Mouse (Mus musculus): ENCODE measurements at regions not wholly inside any gene's neighbourhood (a gene's known extent, or its start where the extent isn't known, plus 50 kb on each side); places are given as distances from the start of the nearest gene placed in this dataset.

- no peaks in the 10 kb centered on the region for H3K36me3 ChIP-seq (ENCODE audit: control insufficient read depth, insufficient read depth)
- TF ChIP-seq CEBPB (IDR thresholded peaks at IDR 0.05; ENCODE audit: low read depth) (no peak), FOSL1 (IDR thresholded peaks at IDR 0.05; ENCODE audit: insufficient read depth, low read length, poor library complexity, severe bottlenecking) (no peak), MYOD1 (IDR thresholded peaks at IDR 0.05; ENCODE audit: control insufficient read depth, insufficient read length, low read depth) (no peak), MYOG (IDR thresholded peaks at IDR 0.05; ENCODE audit: control insufficient read depth, extremely low read depth, insufficient read length) (no peak), MAX (IDR thresholded peaks at IDR 0.05) (no peak), CTCF (IDR thresholded peaks at IDR 0.05; ENCODE audit: control insufficient read depth, insufficient read depth, insufficient read length) (no peak), USF1 (IDR thresholded peaks at IDR 0.05; ENCODE audit: low read depth) (no peak)
- no peak overlapping the region for H3K4me3 ChIP-seq (ENCODE audit: insufficient read depth, poor library complexity, severe bottlenecking)
- H3K79me2 ChIP-seq (ENCODE audit: control insufficient read depth, insufficient read depth), result no peaks in the 10 kb centered on the region
- no peak overlapping the region for H3ac ChIP-seq (ENCODE audit: control insufficient read depth, insufficient read length, low read depth)
- no peaks in the 10 kb centered on the region for H3K79me3 ChIP-seq (ENCODE audit: low read depth)
- peaks cover 3% of the 10 kb centered on the region for H3K27me3 ChIP-seq (ENCODE audit: control insufficient read depth, insufficient read depth, insufficient read length)
Measured at GRCm38 (mm10) chr14:62035416-62035815, 257.0 kb upstream of the Rnaseh2b start.

- Histone ChIP-seq H3K4me3 (ENCODE audit: insufficient read depth, poor library complexity, severe bottlenecking) (no peak overlapping the region), H3K36me3 (ENCODE audit: control insufficient read depth, insufficient read depth) (no peaks in the 10 kb centered on the region), H3ac (ENCODE audit: control insufficient read depth, insufficient read length, low read depth) (no peak overlapping the region), H3K79me3 (ENCODE audit: low read depth) (no peaks in the 10 kb centered on the region), H3K27me3 (ENCODE audit: control insufficient read depth, insufficient read depth, insufficient read length) (peaks cover 3% of the 10 kb centered on the region), H3K79me2 (ENCODE audit: control insufficient read depth, insufficient read depth) (no peaks in the 10 kb centered on the region)
- TF ChIP-seq MYOG (IDR thresholded peaks at IDR 0.05; ENCODE audit: control insufficient read depth, extremely low read depth, insufficient read length) (no peak), CEBPB (IDR thresholded peaks at IDR 0.05; ENCODE audit: low read depth) (no peak), FOSL1 (IDR thresholded peaks at IDR 0.05; ENCODE audit: insufficient read depth, low read length, poor library complexity, severe bottlenecking) (no peak), USF1 (IDR thresholded peaks at IDR 0.05; ENCODE audit: low read depth) (no peak), MAX (IDR thresholded peaks at IDR 0.05) (no peak), MYOD1 (IDR thresholded peaks at IDR 0.05; ENCODE audit: control insufficient read depth, insufficient read length, low read depth) (no peak), CTCF (IDR thresholded peaks at IDR 0.05; ENCODE audit: control insufficient read depth, insufficient read depth, insufficient read length) (no peak)
Measured at GRCm38 (mm10) chr14:62037514-62037913, 254.9 kb upstream of the Rnaseh2b start.

DNA sequence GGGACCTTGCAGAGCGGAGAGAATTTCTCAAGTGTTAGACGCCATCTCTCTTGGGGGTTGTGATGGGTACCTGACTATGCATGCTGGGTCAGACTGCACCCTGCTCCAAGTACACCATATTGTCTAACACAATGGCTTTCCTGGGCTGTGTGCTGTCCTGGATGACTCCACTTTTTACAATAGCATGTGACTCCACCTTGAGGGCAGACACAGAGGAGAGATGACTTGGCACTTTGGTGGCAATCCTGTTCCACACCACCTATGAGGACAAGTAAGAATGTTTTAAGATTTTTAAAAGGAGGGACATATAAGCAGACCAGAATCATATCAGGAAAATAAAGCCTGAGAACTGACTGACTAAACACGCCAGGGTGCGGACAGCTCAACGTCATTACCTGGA lies 254.5 kb upstream of the Rnaseh2b start:
- H3ac ChIP-seq (ENCODE audit: control insufficient read depth, insufficient read length, low read depth), result no peak overlapping the region
- no peak overlapping the region for H3K4me3 ChIP-seq (ENCODE audit: insufficient read depth, poor library complexity, severe bottlenecking)

DNA sequence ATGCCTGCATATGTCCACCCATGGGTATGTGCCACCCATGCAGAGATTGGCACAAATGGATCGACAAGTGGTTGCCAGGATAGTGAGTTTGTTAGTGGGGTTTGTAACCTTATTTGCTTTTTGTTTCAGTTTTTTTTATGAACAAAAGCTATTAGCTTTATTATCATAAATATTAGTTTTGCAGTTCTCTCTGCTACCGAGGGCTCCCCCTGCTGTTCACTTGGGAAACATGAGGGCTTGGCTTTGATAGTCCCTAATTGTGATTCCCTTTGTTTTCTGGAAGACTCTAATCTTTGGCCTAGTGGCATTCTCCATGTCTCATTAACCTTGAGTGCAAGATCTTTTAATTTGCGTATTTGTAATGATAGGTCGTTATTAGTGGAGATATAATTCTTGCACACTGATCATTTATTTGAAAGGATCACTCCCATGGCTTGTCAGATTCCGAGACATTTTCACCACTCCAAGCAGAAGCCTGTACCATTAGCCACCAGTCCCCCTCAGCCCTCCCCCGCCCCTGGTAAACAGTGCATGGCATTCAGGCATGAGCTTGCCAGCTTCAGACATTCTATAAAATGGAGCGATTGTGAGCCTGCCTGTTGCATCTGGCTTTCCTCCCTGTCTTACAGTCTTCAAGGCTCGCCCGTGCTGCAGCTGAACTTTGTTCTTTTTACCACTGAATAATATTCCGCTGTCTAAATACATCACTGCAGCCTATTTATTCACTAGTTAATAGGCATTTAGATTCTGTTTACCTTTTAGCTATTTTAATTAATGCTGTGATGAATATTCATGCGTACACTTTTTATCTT lies 249.9 kb upstream of the Rnaseh2b start:
- H3K27me3 ChIP-seq (ENCODE audit: control insufficient read depth, insufficient read depth, insufficient read length), result no peaks in the 10 kb centered on the region
- H3K79me3 ChIP-seq (ENCODE audit: low read depth), result no peaks in the 10 kb centered on the region
- no peak overlapping the region for H3K4me3 ChIP-seq (ENCODE audit: insufficient read depth, poor library complexity, severe bottlenecking)
- no peak overlapping the region for H3ac ChIP-seq (ENCODE audit: control insufficient read depth, insufficient read length, low read depth)
- H3K36me3 ChIP-seq (ENCODE audit: control insufficient read depth, insufficient read depth), result no peaks in the 10 kb centered on the region
- no peaks in the 10 kb centered on the region for H3K79me2 ChIP-seq (ENCODE audit: control insufficient read depth, insufficient read depth)
- TF ChIP-seq CTCF (IDR thresholded peaks at IDR 0.05; ENCODE audit: control insufficient read depth, insufficient read depth, insufficient read length), result no peak
- TF ChIP-seq MYOG (IDR thresholded peaks at IDR 0.05; ENCODE audit: control insufficient read depth, extremely low read depth, insufficient read length), result no peak
- TF ChIP-seq MYOD1 (IDR thresholded peaks at IDR 0.05; ENCODE audit: control insufficient read depth, insufficient read length, low read depth), result no peak
- no peak for TF ChIP-seq MAX (IDR thresholded peaks at IDR 0.05)
- no peak for TF ChIP-seq FOSL1 (IDR thresholded peaks at IDR 0.05; ENCODE audit: insufficient read depth, low read length, poor library complexity, severe bottlenecking)
- TF ChIP-seq USF1 (IDR thresholded peaks at IDR 0.05; ENCODE audit: low read depth), result no peak
- TF ChIP-seq CEBPB (IDR thresholded peaks at IDR 0.05; ENCODE audit: low read depth), result no peak

More for the DNA sequence above, 254.5 kb upstream of the Rnaseh2b start:
- Histone ChIP-seq H3K36me3 (ENCODE audit: control insufficient read depth, insufficient read depth) (no peaks in the 10 kb centered on the region), H3K27me3 (ENCODE audit: control insufficient read depth, insufficient read depth, insufficient read length) (peaks cover 3% of the 10 kb centered on the region), H3K79me3 (ENCODE audit: low read depth) (no peaks in the 10 kb centered on the region), H3K79me2 (ENCODE audit: control insufficient read depth, insufficient read depth) (no peaks in the 10 kb centered on the region)
- TF ChIP-seq CEBPB (IDR thresholded peaks at IDR 0.05; ENCODE audit: low read depth) (no peak), CTCF (IDR thresholded peaks at IDR 0.05; ENCODE audit: control insufficient read depth, insufficient read depth, insufficient read length) (no peak), MYOG (IDR thresholded peaks at IDR 0.05; ENCODE audit: control insufficient read depth, extremely low read depth, insufficient read length) (no peak), MYOD1 (IDR thresholded peaks at IDR 0.05; ENCODE audit: control insufficient read depth, insufficient read length, low read depth) (no peak), USF1 (IDR thresholded peaks at IDR 0.05; ENCODE audit: low read depth) (no peak), MAX (IDR thresholded peaks at IDR 0.05) (no peak), FOSL1 (IDR thresholded peaks at IDR 0.05; ENCODE audit: insufficient read depth, low read length, poor library complexity, severe bottlenecking) (no peak)

DNA sequence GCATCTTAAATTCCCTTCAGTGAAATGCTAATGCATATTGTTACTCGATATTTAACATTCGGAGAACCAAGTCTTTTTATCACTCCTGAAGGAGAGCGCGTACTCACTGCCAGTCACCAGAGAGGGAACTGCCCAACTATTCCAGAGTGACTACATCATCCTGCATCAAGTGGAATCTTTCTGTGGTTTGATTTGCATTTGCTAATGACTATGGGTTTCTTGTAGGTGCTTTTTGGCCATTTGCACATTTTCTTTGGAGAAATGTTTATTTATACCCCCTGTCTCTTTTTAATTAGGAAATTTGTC lies 249.3 kb upstream of the Rnaseh2b start:
- Histone ChIP-seq H3K4me3 (ENCODE audit: insufficient read depth, poor library complexity, severe bottlenecking) (no peak overlapping the region), H3ac (ENCODE audit: control insufficient read depth, insufficient read length, low read depth) (no peak overlapping the region), H3K27me3 (ENCODE audit: control insufficient read depth, insufficient read depth, insufficient read length) (no peaks in the 10 kb centered on the region), H3K79me3 (ENCODE audit: low read depth) (no peaks in the 10 kb centered on the region), H3K36me3 (ENCODE audit: control insufficient read depth, insufficient read depth) (no peaks in the 10 kb centered on the region), H3K79me2 (ENCODE audit: control insufficient read depth, insufficient read depth) (no peaks in the 10 kb centered on the region)
- TF ChIP-seq MYOD1 (IDR thresholded peaks at IDR 0.05; ENCODE audit: control insufficient read depth, insufficient read length, low read depth) (no peak), CEBPB (IDR thresholded peaks at IDR 0.05; ENCODE audit: low read depth) (no peak)

DNA sequence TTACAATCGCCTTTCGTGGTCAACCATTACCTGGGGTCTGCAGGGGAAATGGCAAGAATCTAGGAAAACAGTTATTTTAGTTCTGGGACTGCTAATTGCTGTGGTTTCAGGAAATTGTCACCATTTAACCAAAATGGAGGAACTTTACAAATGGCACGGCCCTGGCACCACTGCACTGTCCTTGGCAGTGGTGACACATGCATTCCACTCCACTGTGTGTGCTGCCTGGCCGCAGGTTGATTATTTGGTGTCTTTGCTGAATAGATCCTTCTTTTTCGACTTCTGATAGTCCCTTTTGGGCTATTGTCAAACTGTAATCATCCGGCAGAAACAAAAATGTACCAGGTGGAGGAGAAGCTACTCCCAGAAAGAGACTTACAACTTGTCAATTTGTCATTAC lies 241.4 kb upstream of the Rnaseh2b start:
- H3ac ChIP-seq (ENCODE audit: control insufficient read depth, insufficient read length, low read depth), result no peak overlapping the region
- H3K79me2 ChIP-seq (ENCODE audit: control insufficient read depth, insufficient read depth), result no peaks in the 10 kb centered on the region
- TF ChIP-seq CEBPB (IDR thresholded peaks at IDR 0.05; ENCODE audit: low read depth) (no peak), FOSL1 (IDR thresholded peaks at IDR 0.05; ENCODE audit: insufficient read depth, low read length, poor library complexity, severe bottlenecking) (no peak), CTCF (IDR thresholded peaks at IDR 0.05; ENCODE audit: control insufficient read depth, insufficient read depth, insufficient read length) (no peak), MYOD1 (IDR thresholded peaks at IDR 0.05; ENCODE audit: control insufficient read depth, insufficient read length, low read depth) (no peak), USF1 (IDR thresholded peaks at IDR 0.05; ENCODE audit: low read depth) (no peak), MYOG (IDR thresholded peaks at IDR 0.05; ENCODE audit: control insufficient read depth, extremely low read depth, insufficient read length) (no peak), MAX (IDR thresholded peaks at IDR 0.05) (no peak)
- H3K79me3 ChIP-seq (ENCODE audit: low read depth), result no peaks in the 10 kb centered on the region
- no peaks in the 10 kb centered on the region for H3K27me3 ChIP-seq (ENCODE audit: control insufficient read depth, insufficient read depth, insufficient read length)
- no peak overlapping the region for H3K4me3 ChIP-seq (ENCODE audit: insufficient read depth, poor library complexity, severe bottlenecking)
- H3K36me3 ChIP-seq (ENCODE audit: control insufficient read depth, insufficient read depth), result no peaks in the 10 kb centered on the region

All from C2C12 (cell line).